Mouse (Mus musculus) thymus, adult 2 months (tissue): ENCODE measurements at regions not wholly inside any gene's neighbourhood (a gene's known extent, or its start where the extent isn't known, plus 50 kb on each side); places are given as distances from the start of the nearest gene placed in this dataset.

Experiments
- DNase-seq: peaks from one replicate; pipeline ENCODE4 v3.0.0; 2021
- H3K27ac ChIP-seq: fragments of 200-500 bp; 2 replicates; pipeline ENCODE4 v1.5.1; 2012; ENCODE audit warnings: low read length, control low read depth; ENCODE audit not compliant: control insufficient read depth, insufficient read depth
- H3K27me3 ChIP-seq: fragments of 200-500 bp; 2 replicates; pipeline ENCODE4 v1.6.1; 2012; ENCODE audit warnings: mild to moderate bottlenecking, low read length, moderate library complexity, mixed read lengths; ENCODE audit not compliant: control insufficient read depth, insufficient read depth
- H3K36me3 ChIP-seq: fragments of 200-500 bp; 2 replicates; pipeline ENCODE4 v1.6.1; 2012; ENCODE audit warnings: mild to moderate bottlenecking, low read length, moderate library complexity; ENCODE audit not compliant: control insufficient read depth, insufficient read depth
- H3K4me1 ChIP-seq: fragments of 200-500 bp; replicated peaks from 2 replicates; pipeline ENCODE4 v1.6.1; 2012; ENCODE audit warnings: low read length; ENCODE audit not compliant: control insufficient read depth, insufficient read depth
- H3K4me3 ChIP-seq: fragments of 200-500 bp; 2 replicates; pipeline ENCODE4 v1.5.1; 2012; ENCODE audit warnings: mild to moderate bottlenecking, low read length, control low read depth, moderate library complexity; ENCODE audit not compliant: control insufficient read depth, insufficient read depth
- CTCF ChIP-seq: fragments of 200-500 bp; IDR thresholded peaks from 2 replicates; pipeline ENCODE4 v1.5.1; 2012; ENCODE audit warnings: mild to moderate bottlenecking, control low read depth, low read length, moderate library complexity, borderline replicate concordance; ENCODE audit not compliant: control insufficient read depth, poor library complexity, insufficient read depth; ENCODE audit errors: extremely low read depth
- POLR2A ChIP-seq: fragments of 200-500 bp; IDR thresholded peaks from 2 replicates; pipeline ENCODE4 v1.6.1; 2012; ENCODE audit warnings: mild to moderate bottlenecking, low read length, control low read depth, moderate library complexity; ENCODE audit not compliant: control insufficient read depth, poor library complexity, insufficient read depth; ENCODE audit errors: extremely low read depth
- WGBS: fragments of 180-500 bp; shearing (Covaris S2); methylation state at CpG from one replicate; pipeline ENCODE4 v1.1.7; 2018; 5-methylcytosine and 5-hydroxymethylcytosine counted together

DNA sequence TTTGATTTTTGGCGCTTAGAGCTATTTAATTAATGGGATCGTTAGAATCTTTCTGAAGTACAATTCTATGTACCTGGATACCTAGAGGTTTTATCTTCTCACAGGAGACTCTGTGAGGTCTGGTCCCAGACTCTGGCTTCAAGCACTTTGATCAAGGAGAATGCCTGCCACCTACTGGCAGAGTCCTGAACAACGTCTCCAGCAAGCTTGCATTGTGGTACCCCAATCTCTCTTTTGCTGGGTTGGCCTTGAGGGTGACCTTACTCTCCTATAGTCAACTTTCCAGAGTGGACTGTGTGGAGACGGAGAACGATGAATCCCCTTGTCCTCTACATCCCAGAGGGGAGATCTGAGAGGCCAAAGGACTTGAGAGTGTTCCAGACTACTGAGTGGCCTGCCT lies 173.5 kb downstream of the Thbs2 start:
- Histone ChIP-seq H3K4me3 (no peak overlapping the region), H3K27ac (no peak overlapping the region), H3K36me3 (no peaks in the 10 kb centered on the region), H3K4me1 (no peaks in the 10 kb centered on the region), H3K27me3 (no peaks in the 10 kb centered on the region)
- DNase-seq = peak; percentile 58
- TF ChIP-seq POLR2A (no peak), CTCF (no peak)
- WGBS = 22% methylated on average over 5 of the region's 5 CpGs

DNA sequence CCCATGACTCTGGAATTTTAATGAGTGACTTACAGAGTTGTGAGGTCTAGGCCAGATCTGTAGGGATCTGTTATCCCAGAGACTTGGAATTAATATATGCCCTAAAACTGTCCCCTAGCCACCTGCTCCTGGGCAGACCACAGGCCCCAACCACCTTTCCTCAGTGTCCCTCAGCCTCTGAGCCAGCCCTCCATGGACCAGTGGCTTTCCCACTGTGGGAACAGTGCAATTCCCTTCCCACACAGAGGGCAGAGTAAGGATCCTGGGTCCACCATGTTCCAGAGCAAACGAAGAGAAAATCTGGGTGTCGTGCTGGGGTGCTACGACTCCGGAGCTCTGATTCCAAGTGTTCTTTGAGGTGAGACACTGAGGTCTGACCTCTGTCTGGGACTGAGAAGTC lies 174.7 kb downstream of the Thbs2 start:
- H3K27me3 ChIP-seq = no peaks in the 10 kb centered on the region
- no peaks in the 10 kb centered on the region for H3K4me1 ChIP-seq
- no peaks in the 10 kb centered on the region for H3K36me3 ChIP-seq
- no peak for DNase-seq
- no peak overlapping the region for H3K4me3 ChIP-seq
- WGBS = 95% methylated on average over 4 of the region's 4 CpGs
- no peak for TF ChIP-seq CTCF
- TF ChIP-seq POLR2A = no peak
- no peak overlapping the region for H3K27ac ChIP-seq

- no peak for TF ChIP-seq CTCF
- TF ChIP-seq POLR2A = no peak
- WGBS = 92% methylated on average over 12 of the region's 12 CpGs
- H3K27ac ChIP-seq = no peak overlapping the region
- no peaks in the 10 kb centered on the region for H3K4me1 ChIP-seq
- H3K36me3 ChIP-seq = no peaks in the 10 kb centered on the region
- H3K4me3 ChIP-seq = no peak overlapping the region
- no peak for DNase-seq
- H3K27me3 ChIP-seq = no peaks in the 10 kb centered on the region
These were observed 175.8 kb downstream of the Thbs2 start for GRCm38 (mm10) chr17:14518216-14518615.

DNA sequence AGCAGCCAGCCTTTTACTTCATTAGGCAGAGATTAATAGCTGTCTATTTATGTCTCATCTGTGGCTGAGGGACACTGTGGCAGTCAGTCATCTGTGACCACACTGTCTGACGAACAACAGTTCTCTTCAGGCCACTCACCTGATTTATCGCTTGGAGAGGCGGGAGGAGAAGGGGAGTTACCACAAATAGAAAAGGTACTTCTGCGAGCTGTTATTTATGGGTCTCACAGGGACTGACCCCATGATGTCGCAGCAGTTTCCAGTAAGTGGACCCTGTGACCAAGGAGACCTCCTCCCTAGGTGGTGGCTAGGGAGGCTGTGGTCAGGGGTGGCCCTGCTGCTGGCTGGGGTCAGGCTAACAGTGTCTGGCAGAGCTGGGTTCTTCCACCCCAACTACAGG lies 176.7 kb downstream of the Thbs2 start:
- 86% methylated on average over 5 of the region's 5 CpGs for WGBS
- no peak for TF ChIP-seq POLR2A
- TF ChIP-seq CTCF = no peak

DNA sequence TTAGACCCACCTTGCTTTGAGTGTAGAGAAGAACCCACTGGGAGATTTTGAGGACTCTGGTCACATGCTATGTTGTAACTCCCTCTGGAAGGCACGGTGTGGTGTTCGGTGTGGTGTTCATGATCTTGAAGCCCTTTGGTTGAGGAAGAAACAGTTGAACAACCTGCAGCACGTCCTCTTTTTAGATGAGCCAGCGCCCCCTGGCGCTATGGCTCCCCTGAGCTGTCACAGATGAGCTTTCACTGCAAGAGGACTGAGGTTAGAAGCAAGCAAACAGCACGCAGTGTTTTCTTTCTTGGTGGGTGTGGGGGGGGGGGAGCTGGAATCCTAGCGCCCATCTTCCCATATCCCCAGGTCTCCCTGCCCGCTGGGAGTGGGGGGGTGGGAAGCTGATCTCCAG lies 177.9 kb downstream of the Thbs2 start:
- WGBS = 35% methylated on average over 8 of the region's 8 CpGs
- H3K36me3 ChIP-seq = no peaks in the 10 kb centered on the region
- no peaks in the 10 kb centered on the region for H3K27me3 ChIP-seq
- TF ChIP-seq CTCF (no peak), POLR2A (no peak)
- peak; percentile 5 for DNase-seq
- H3K27ac ChIP-seq = no peak overlapping the region
- no peak overlapping the region for H3K4me3 ChIP-seq
- no peaks in the 10 kb centered on the region for H3K4me1 ChIP-seq

More for the DNA sequence above, 176.7 kb downstream of the Thbs2 start:
- H3K4me1 ChIP-seq = no peaks in the 10 kb centered on the region
- no peaks in the 10 kb centered on the region for H3K27me3 ChIP-seq
- H3K4me3 ChIP-seq = no peak overlapping the region
- DNase-seq = no peak
- no peaks in the 10 kb centered on the region for H3K36me3 ChIP-seq
- H3K27ac ChIP-seq = no peak overlapping the region

GRCm38 (mm10) chr17:14513454-14513853 lies 180.6 kb downstream of the Thbs2 start:
- DNase-seq = no peak

GRCm38 (mm10) chr17:14510486-14510885 lies 183.5 kb downstream of the Thbs2 start:
- TF ChIP-seq CTCF = no peak
- TF ChIP-seq POLR2A = no peak
- Histone ChIP-seq H3K36me3 (no peaks in the 10 kb centered on the region), H3K27me3 (no peaks in the 10 kb centered on the region), H3K4me1 (no peaks in the 10 kb centered on the region), H3K27ac (no peak overlapping the region), H3K4me3 (no peak overlapping the region)
- DNase-seq = no peak
- 84% methylated on average over 6 of the region's 6 CpGs for WGBS

More at GRCm38 (mm10) chr17:14513454-14513853, 180.6 kb downstream of the Thbs2 start:
- Histone ChIP-seq H3K36me3 (no peaks in the 10 kb centered on the region), H3K4me3 (no peak overlapping the region), H3K27me3 (no peaks in the 10 kb centered on the region), H3K27ac (no peak overlapping the region), H3K4me1 (no peaks in the 10 kb centered on the region)
- 69% methylated on average over 4 of the region's 4 CpGs for WGBS
- TF ChIP-seq CTCF (no peak), POLR2A (no peak)
